Mouse (Mus musculus) lung, embryonic 16.5 days (tissue): ENCODE results near the gene Slc16a5. TPM values are rescaled to one million over a fixed set of nuclear protein-coding genes. Genes with fewer than 3 reads are reported as not detected.

Source experiments
- ATAC-seq: fragments of 200-750 bp; cut with Nextera tagmentation; 2 replicates; pipeline ENCODE4 v1.8.0; 2017; ENCODE audit warnings: low read depth, mild to moderate bottlenecking, moderate library complexity
- H3K27ac ChIP-seq: fragments of 300-500 bp; sonication (generic); 2 replicates; pipeline ENCODE4 v1.5.1; 2014; ENCODE audit warnings: mild to moderate bottlenecking, control low read depth, low read length
- H3K27me3 ChIP-seq: fragments of 300-500 bp; sonication (generic); 2 replicates; pipeline ENCODE4 v1.6.1; 2014; ENCODE audit warnings: low read depth, low read length, mixed read lengths; ENCODE audit not compliant: control insufficient read depth, insufficient read depth
- H3K36me3 ChIP-seq: fragments of 300-500 bp; sonication (generic); 2 replicates; pipeline ENCODE4 v1.6.1; 2014; ENCODE audit warnings: low read length; ENCODE audit not compliant: control insufficient read depth, insufficient read depth
- H3K4me1 ChIP-seq: fragments of 300-500 bp; sonication (generic); replicated peaks from 2 replicates; pipeline ENCODE4 v1.6.1; 2014; ENCODE audit warnings: low read length, mixed read lengths; ENCODE audit not compliant: control insufficient read depth, insufficient read depth
- H3K4me2 ChIP-seq: fragments of 300-500 bp; sonication (generic); 2 replicates; pipeline ENCODE4 v1.6.1; 2014; ENCODE audit warnings: low read depth, low read length, control low read depth
- H3K4me3 ChIP-seq: fragments of 300-500 bp; sonication (generic); 2 replicates; pipeline ENCODE4 v1.5.1; 2014; ENCODE audit warnings: mild to moderate bottlenecking, low read length, control low read depth
- H3K9ac ChIP-seq: fragments of 300-500 bp; sonication (generic); 2 replicates; pipeline ENCODE4 v1.6.1; 2014; ENCODE audit warnings: low read length, control low read depth
- H3K9me3 ChIP-seq: fragments of 300-500 bp; sonication (generic); 2 replicates; pipeline ENCODE4 v1.6.1; 2016; ENCODE audit warnings: low read length; ENCODE audit not compliant: control insufficient read depth
- WGBS: fragments of 180-500 bp; shearing (Covaris S2); extraction: QIAGEN DNeasy Blood & Tissue Kit; methylation state at CpG from one replicate; pipeline ENCODE4 v1.1.7; 2014; 5-methylcytosine and 5-hydroxymethylcytosine counted together
- polyA plus RNA-seq: library from polyadenylated mRNA; unstranded; fragments of >200 nt; fragmentation: Nextera tagmentation; extraction: Ambion mirVana; gene quantifications from 2 replicates; pipeline ENCODE4 v1.2.1, GENCODE M21; 2015

Gene Slc16a5
- polyA plus RNA-seq, 1 experiment from 2014 or later, result 0.74 TPM

GRCm38 (mm10) chr11:115514238-115514663 is 52.0 kb downstream of the Slc16a5 start, which contains the start of gene Jpt1:
TSS of gene Jpt1 (minus strand) at chr11:115514387.
- Histone ChIP-seq H3K4me2 (peak within 1 kb of the TSS; percentile 81), H3K4me1 (peaks cover 39% of the 10 kb centered on the region), H3K27ac (peak within 1 kb of the TSS; percentile 90), H3K4me3 (peak within 1 kb of the TSS; percentile 100), H3K9me3 (no peaks in the 10 kb centered on the region), H3K27me3 (no peaks in the 10 kb centered on the region), H3K9ac (peak within 1 kb of the TSS; percentile 98), H3K36me3 (no peaks in the 10 kb centered on the region)
- ATAC-seq, result peak; percentile 98
- under 1% methylated on average over 24 of the region's 24 CpGs for whole genome bisulfite sequencing

DNA sequence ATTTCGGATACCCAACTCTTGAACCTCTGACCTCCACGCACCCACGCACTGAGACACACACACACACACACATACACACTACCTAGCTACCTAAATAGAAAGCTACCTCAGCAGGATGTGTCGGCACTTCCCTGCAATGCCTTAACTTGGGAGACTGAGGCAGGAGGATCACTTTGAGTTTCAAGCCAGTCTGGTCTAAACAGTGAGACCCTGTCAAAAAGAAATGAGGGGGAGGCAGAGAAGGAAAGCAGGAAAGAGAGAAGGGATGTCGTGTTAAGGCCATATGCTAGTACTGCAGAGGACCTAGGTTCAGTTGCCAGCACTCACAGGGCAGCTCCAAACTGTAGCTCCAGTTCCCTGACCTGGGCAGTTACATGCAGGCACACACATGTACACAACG is 52.7 kb downstream of the Slc16a5 start:
- no peaks in the 10 kb centered on the region for H3K36me3 ChIP-seq
- H3K4me1 ChIP-seq, result peaks cover 34% of the 10 kb centered on the region
- ATAC-seq, result no peak
- no peak overlapping the region for H3K4me3 ChIP-seq
- no peak overlapping the region for H3K27ac ChIP-seq
- no peak overlapping the region for H3K9ac ChIP-seq
- H3K9me3 ChIP-seq, result no peaks in the 10 kb centered on the region
- H3K27me3 ChIP-seq, result no peaks in the 10 kb centered on the region
- H3K4me2 ChIP-seq, result no peak overlapping the region
- WGBS, result 67% methylated on average over 6 of the region's 6 CpGs

GRCm38 (mm10) chr11:115516942-115517341 is 54.7 kb downstream of the Slc16a5 start:
- WGBS, result 76% methylated on average over 5 of the region's 5 CpGs
- Histone ChIP-seq H3K36me3 (no peaks in the 10 kb centered on the region), H3K27ac (no peak overlapping the region), H3K4me2 (no peak overlapping the region), H3K9me3 (no peaks in the 10 kb centered on the region), H3K9ac (no peak overlapping the region), H3K4me3 (no peak overlapping the region), H3K4me1 (peaks cover 15% of the 10 kb centered on the region), H3K27me3 (no peaks in the 10 kb centered on the region)
- no peak for ATAC-seq

- H3K27ac ChIP-seq, result no peak overlapping the region
- no peaks in the 10 kb centered on the region for H3K27me3 ChIP-seq
- peaks cover 2% of the 10 kb centered on the region; the same call in 1 of the 2 replicates for H3K4me1 ChIP-seq
- H3K36me3 ChIP-seq, result peaks cover 6% of the 10 kb centered on the region
- ATAC-seq, result no peak
- WGBS, result 62% methylated on average over 9 of the region's 9 CpGs
- no peak overlapping the region for H3K9ac ChIP-seq
- no peak overlapping the region for H3K4me3 ChIP-seq
- no peak overlapping the region for H3K4me2 ChIP-seq
- H3K9me3 ChIP-seq, result no peaks in the 10 kb centered on the region
These were observed 56.4 kb downstream of the Slc16a5 start for GRCm38 (mm10) chr11:115518693-115519092.

GRCm38 (mm10) chr11:115519581-115519980 is 57.3 kb downstream of the Slc16a5 start:
- Histone ChIP-seq H3K9ac (no peak overlapping the region), H3K36me3 (peaks cover 10% of the 10 kb centered on the region), H3K4me3 (no peak overlapping the region), H3K4me1 (peaks cover 2% of the 10 kb centered on the region; the same call in 1 of the 2 replicates), H3K9me3 (no peaks in the 10 kb centered on the region), H3K4me2 (no peak overlapping the region), H3K27me3 (no peaks in the 10 kb centered on the region), H3K27ac (no peak overlapping the region)
- no peak for ATAC-seq
- whole genome bisulfite sequencing, result 77% methylated on average over 3 of the region's 3 CpGs

- peaks cover 14% of the 10 kb centered on the region for H3K36me3 ChIP-seq
- H3K27ac ChIP-seq, result no peak overlapping the region
- no peaks in the 10 kb centered on the region for H3K9me3 ChIP-seq
- H3K4me3 ChIP-seq, result no peak overlapping the region
- H3K27me3 ChIP-seq, result no peaks in the 10 kb centered on the region
- H3K4me1 ChIP-seq, result no peaks in the 10 kb centered on the region
- WGBS, result 82% methylated on average over 2 of the region's 2 CpGs
- H3K4me2 ChIP-seq, result no peak overlapping the region
- no peak overlapping the region for H3K9ac ChIP-seq
- no peak for ATAC-seq
These were observed 57.9 kb downstream of the Slc16a5 start for GRCm38 (mm10) chr11:115520218-115520617.

DNA sequence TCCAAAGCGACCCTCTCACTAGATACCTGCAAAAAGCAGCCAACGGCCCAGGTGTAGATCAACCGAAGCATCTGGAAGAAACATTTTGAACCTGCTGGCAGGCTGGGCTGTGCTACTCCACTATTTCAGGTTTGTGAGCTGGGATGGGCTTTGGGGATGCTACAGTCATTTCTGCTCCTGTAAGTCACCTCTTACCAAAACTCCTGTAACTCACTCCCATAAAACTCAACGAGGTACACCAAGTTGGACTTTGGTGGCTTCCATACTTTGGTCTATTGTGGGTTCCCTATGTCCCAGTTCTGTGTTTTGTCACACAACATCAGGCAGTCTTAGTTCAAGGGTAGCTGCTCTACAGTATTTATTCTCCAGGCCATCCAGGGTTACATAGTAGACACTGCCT is 58.8 kb downstream of the Slc16a5 start:
- Histone ChIP-seq H3K4me1 (no peaks in the 10 kb centered on the region), H3K4me2 (no peak overlapping the region)

GRCm38 (mm10) chr11:115522238-115522637 is 60.0 kb downstream of the Slc16a5 start:
- peaks cover 28% of the 10 kb centered on the region for H3K36me3 ChIP-seq
- WGBS, result 92% methylated on average over 2 of the region's 2 CpGs

More for the DNA sequence above, 58.8 kb downstream of the Slc16a5 start:
- no peak overlapping the region for H3K4me3 ChIP-seq
- H3K27me3 ChIP-seq, result no peaks in the 10 kb centered on the region
- H3K36me3 ChIP-seq, result peaks cover 18% of the 10 kb centered on the region
- ATAC-seq, result no peak
- no peak overlapping the region for H3K27ac ChIP-seq
- 76% methylated on average over 4 of the region's 4 CpGs for WGBS
- H3K9me3 ChIP-seq, result no peaks in the 10 kb centered on the region
- H3K9ac ChIP-seq, result no peak overlapping the region

GRCm38 (mm10) chr11:115522703-115523102 is 60.4 kb downstream of the Slc16a5 start:
- Histone ChIP-seq H3K27me3 (no peaks in the 10 kb centered on the region), H3K36me3 (peaks cover 32% of the 10 kb centered on the region), H3K4me3 (no peak overlapping the region), H3K9ac (no peak overlapping the region), H3K4me2 (no peak overlapping the region), H3K27ac (no peak overlapping the region), H3K9me3 (no peaks in the 10 kb centered on the region), H3K4me1 (no peaks in the 10 kb centered on the region)
- no peak for ATAC-seq
- WGBS, result 65% methylated on average over 2 of the region's 2 CpGs

More at GRCm38 (mm10) chr11:115522238-115522637, 60.0 kb downstream of the Slc16a5 start:
- Histone ChIP-seq H3K4me1 (no peaks in the 10 kb centered on the region), H3K27me3 (no peaks in the 10 kb centered on the region), H3K27ac (no peak overlapping the region), H3K4me2 (no peak overlapping the region), H3K4me3 (no peak overlapping the region), H3K9ac (no peak overlapping the region), H3K9me3 (no peaks in the 10 kb centered on the region)
- ATAC-seq, result no peak
